Mouse (Mus musculus): ENCODE data around the gene Gm2075. TPM values are rescaled to one million over a fixed set of nuclear protein-coding genes. Genes with fewer than 3 reads are reported as not detected.

Gene Gm2075
- polyA plus RNA-seq, 1 experiment from 2014 or later, result not detected

Other genes with a start within 250 kb of the Gm2075 start
- not detected in 2 replicates for gene Gm21319, start 236.1 kb upstream of the Gm2075 start, polyA plus RNA-seq (2014; fragmentation: Nextera tagmentation; extraction: Ambion mirVana)
- not detected in 2 replicates for gene Gm21936, start 216.3 kb upstream of the Gm2075 start, polyA plus RNA-seq (2014; fragmentation: Nextera tagmentation; extraction: Ambion mirVana)
- not detected in 2 replicates for gene BB287469, start 195.3 kb upstream of the Gm2075 start, polyA plus RNA-seq (2014; fragmentation: Nextera tagmentation; extraction: Ambion mirVana)
- not detected in 2 replicates for gene Gm2001, start 169.5 kb upstream of the Gm2075 start, polyA plus RNA-seq (2014; fragmentation: Nextera tagmentation; extraction: Ambion mirVana)
- gene Gm2016, start 137.8 kb upstream of the Gm2075 start, polyA plus RNA-seq (2014; fragmentation: Nextera tagmentation; extraction: Ambion mirVana), result not detected in 2 replicates
- gene Gm2022, start 116.5 kb upstream of the Gm2075 start, polyA plus RNA-seq (2014; fragmentation: Nextera tagmentation; extraction: Ambion mirVana), result not detected in 2 replicates
- gene Gm2035, start 92.0 kb upstream of the Gm2075 start, polyA plus RNA-seq (2014; fragmentation: Nextera tagmentation; extraction: Ambion mirVana), result not detected in 2 replicates
- not detected in 2 replicates for gene Gm2042, start 57.8 kb upstream of the Gm2075 start, polyA plus RNA-seq (2014; fragmentation: Nextera tagmentation; extraction: Ambion mirVana)
- not detected in 2 replicates for gene Gm6803, start 6.9 kb downstream of the Gm2075 start, polyA plus RNA-seq (2014; fragmentation: Nextera tagmentation; extraction: Ambion mirVana)
- not detected in 2 replicates for gene Gm2056, start 15.2 kb downstream of the Gm2075 start, polyA plus RNA-seq (2014; fragmentation: Nextera tagmentation; extraction: Ambion mirVana)
- not detected in 2 replicates for gene Gm16368, start 71.8 kb downstream of the Gm2075 start, polyA plus RNA-seq (2014; fragmentation: Nextera tagmentation; extraction: Ambion mirVana)
- gene Gm10436, start 170.3 kb downstream of the Gm2075 start, polyA plus RNA-seq (2014; fragmentation: Nextera tagmentation; extraction: Ambion mirVana), result not detected in 2 replicates
- gene Gm8332, start 238.3 kb downstream of the Gm2075 start, polyA plus RNA-seq (2014; fragmentation: Nextera tagmentation; extraction: Ambion mirVana), result not detected in 2 replicates

Measured in stomach, embryonic 14.5 days (tissue).